Mouse (Mus musculus): ENCODE results near the gene Lrrc2.

DNA sequence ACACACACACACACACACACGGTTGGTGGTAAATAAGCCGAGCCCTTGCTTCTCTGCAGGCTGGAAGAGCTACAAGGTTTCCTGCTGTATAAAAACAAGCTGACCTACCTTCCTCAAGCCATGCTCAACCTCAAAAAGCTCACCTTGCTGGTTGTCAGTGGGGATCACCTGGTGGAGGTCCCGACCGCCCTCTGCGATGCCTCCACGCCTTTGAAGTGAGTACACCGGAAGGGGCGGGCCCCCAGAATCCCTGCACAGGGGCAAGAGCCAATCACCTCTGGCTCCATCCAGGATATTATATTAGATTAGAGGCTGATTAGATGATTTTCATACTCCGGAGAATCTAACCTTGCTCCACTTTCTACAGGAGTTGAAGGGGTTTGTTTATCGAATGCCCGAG lies 28.1 kb downstream of the Lrrc2 start:
- no peak for TF ChIP-seq GATA1 (IDR thresholded peaks at IDR 0.05; ENCODE audit: borderline replicate concordance, low read length)
- no peak for TF ChIP-seq FLI1 (IDR thresholded peaks at IDR 0.05; ENCODE audit: low read length)

All from megakaryocyte, embryonic 14.5 days (primary cell).